Mouse (Mus musculus) brown adipose tissue, adult 24 weeks (tissue): ENCODE measurements around the gene Cacybp. TPM values are rescaled to one million over a fixed set of nuclear protein-coding genes. Genes with fewer than 3 reads are reported as not detected.

Experiments used
- H3K27ac ChIP-seq: fragments of 200-500 bp; replicated peaks from 2 replicates; pipeline ENCODE4 v1.5.1; 2012; ENCODE audit warnings: low read depth, mild to moderate bottlenecking, low read length
- H3K4me1 ChIP-seq: fragments of 200-500 bp; 2 replicates; pipeline ENCODE4 v1.6.1; 2012; ENCODE audit warnings: low read length, mixed read lengths; ENCODE audit not compliant: control insufficient read depth, insufficient read depth, insufficient read length
- H3K4me3 ChIP-seq: fragments of 200-500 bp; 2 replicates; pipeline ENCODE4 v1.5.1; 2012; ENCODE audit warnings: low read depth, mild to moderate bottlenecking, low read length, moderate library complexity; ENCODE audit not compliant: insufficient read depth
- polyA plus RNA-seq: library from polyadenylated mRNA; stranded (reverse); fragments of >200 nt; gene quantifications from 2 replicates; pipeline ENCODE4 v1.2.4, GENCODE M21; 2012; ENCODE audit not compliant: missing spikeins, insufficient read depth, insufficient read length

The Cacybp gene
- polyA plus RNA-seq, 1 experiment: 86.5 TPM

- Histone ChIP-seq H3K27ac (no peak overlapping the region), H3K4me1 (no peaks in the 10 kb centered on the region), H3K4me3 (no peak overlapping the region)
Measured at GRCm38 (mm10) chr1:160237981-160238380, 25.3 kb upstream of the Cacybp start.

GRCm38 (mm10) chr1:160233921-160234320 is 21.2 kb upstream of the Cacybp start:
- no peak overlapping the region for H3K27ac ChIP-seq
- no peaks in the 10 kb centered on the region for H3K4me1 ChIP-seq
- no peak overlapping the region for H3K4me3 ChIP-seq

- Histone ChIP-seq H3K27ac (no peak overlapping the region), H3K4me3 (no peak overlapping the region), H3K4me1 (no peaks in the 10 kb centered on the region)
Measured at GRCm38 (mm10) chr1:160232113-160232512, 19.4 kb upstream of the Cacybp start.

GRCm38 (mm10) chr1:160231013-160231412 is 18.3 kb upstream of the Cacybp start:
- Histone ChIP-seq H3K27ac (no peak overlapping the region), H3K4me3 (no peak overlapping the region), H3K4me1 (no peaks in the 10 kb centered on the region)

GRCm38 (mm10) chr1:160227850-160228249 is 15.2 kb upstream of the Cacybp start:
- Histone ChIP-seq H3K4me3 (no peak overlapping the region), H3K4me1 (no peaks in the 10 kb centered on the region), H3K27ac (no peak overlapping the region)

DNA sequence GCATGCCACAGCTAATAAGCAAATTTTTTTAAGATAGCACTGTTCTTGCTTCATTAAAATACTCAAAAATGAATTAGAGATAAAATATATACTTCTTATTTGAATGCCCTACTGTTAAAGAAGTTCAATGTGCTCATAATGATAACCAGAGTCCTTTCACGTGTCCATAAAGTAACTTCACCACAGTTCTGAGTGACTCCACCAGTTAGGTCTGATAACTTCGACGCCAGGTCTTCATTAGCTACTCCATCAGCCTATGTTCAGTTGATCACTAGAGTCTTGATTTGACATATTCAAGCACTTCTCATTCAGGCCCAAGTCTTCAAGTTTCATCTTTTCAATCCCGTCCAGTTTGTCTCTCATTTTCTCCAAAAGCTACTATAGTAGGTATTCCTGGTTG is 14.5 kb upstream of the Cacybp start:
- Histone ChIP-seq H3K4me1 (no peaks in the 10 kb centered on the region), H3K4me3 (no peak overlapping the region), H3K27ac (no peak overlapping the region)

DNA sequence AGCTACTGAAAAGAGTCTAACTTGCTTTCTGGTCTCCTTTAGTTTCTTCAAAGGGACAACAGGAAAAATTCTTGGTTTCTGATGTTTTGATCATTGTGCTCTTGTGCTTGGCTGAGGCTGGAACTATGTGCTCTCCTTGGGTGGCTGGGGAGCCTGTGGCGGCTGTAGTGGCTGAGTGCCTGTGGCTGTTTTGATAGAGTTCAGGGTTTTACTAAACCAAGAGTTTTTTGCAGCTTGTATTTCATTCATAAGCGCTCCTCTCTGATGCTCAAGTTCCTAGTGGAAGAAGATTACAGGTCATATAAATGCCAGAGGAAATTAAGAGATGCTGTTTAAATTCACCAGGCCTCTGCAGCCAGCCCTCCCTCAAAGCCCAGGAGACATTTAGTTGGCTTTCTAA is 11.4 kb upstream of the Cacybp start:
- Histone ChIP-seq H3K4me1 (no peaks in the 10 kb centered on the region), H3K4me3 (no peak overlapping the region), H3K27ac (no peak overlapping the region)

- no peaks in the 10 kb centered on the region for H3K4me1 ChIP-seq
- no peak overlapping the region for H3K27ac ChIP-seq
- no peak overlapping the region for H3K4me3 ChIP-seq
Measured at GRCm38 (mm10) chr1:160217898-160218297, 5.2 kb upstream of the Cacybp start.

- Histone ChIP-seq H3K4me3 (no peak overlapping the region), H3K4me1 (peaks cover 4% of the 10 kb centered on the region; the same call in 1 of the 2 replicates), H3K27ac (no peak overlapping the region)
Measured at GRCm38 (mm10) chr1:160214171-160214570, 1.5 kb upstream of the Cacybp start.

DNA sequence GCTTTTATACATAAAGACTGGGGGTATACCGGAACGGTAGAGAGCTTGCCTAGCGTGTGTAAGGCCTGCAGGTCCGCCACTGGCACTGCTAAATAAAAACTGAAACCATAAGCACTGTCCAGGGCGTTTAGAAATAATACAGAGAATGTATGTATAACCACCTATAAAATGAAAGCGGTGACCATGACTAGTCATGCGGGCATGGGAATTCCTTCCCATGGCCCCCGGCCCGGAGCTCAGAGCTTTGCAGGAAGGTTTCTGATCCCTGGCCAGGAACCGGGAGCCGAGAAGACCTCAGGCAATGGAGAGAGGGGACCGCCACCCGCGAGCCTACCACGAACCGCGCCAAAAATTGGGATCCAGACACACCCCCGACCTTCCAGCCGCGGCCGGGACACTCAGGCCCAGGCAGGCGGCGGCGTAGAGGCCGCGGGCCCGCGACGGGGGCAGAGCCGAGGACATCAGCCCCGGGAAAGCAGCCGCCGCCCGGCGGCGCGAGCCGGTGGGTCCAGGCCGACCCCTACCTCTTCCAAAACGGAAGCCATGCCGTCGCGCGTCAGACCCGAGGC is 468 bp downstream of the Cacybp start:
- peaks cover 4% of the 10 kb centered on the region; the same call in 1 of the 2 replicates for H3K4me1 ChIP-seq
- H3K27ac ChIP-seq: peak overlapping the region; percentile 79
- H3K4me3 ChIP-seq: peak overlapping the region; percentile 83

- Histone ChIP-seq H3K27ac (peak overlapping the region; percentile 79; the same call in 1 of the 2 replicates), H3K4me3 (peak overlapping the region; percentile 83), H3K4me1 (peaks cover 4% of the 10 kb centered on the region; the same call in 1 of the 2 replicates)
Measured at GRCm38 (mm10) chr1:160211597-160212122, 1.0 kb downstream of the Cacybp start.

- Histone ChIP-seq H3K4me1 (peaks cover 4% of the 10 kb centered on the region; the same call in 1 of the 2 replicates), H3K27ac (no peak overlapping the region), H3K4me3 (no peak overlapping the region)
Measured at GRCm38 (mm10) chr1:160210566-160210965, 2.1 kb downstream of the Cacybp start.

- H3K27ac ChIP-seq: no peak overlapping the region
- H3K4me3 ChIP-seq: no peak overlapping the region
- H3K4me1 ChIP-seq: peaks cover 4% of the 10 kb centered on the region; the same call in 1 of the 2 replicates
Measured at GRCm38 (mm10) chr1:160209844-160210243, 2.8 kb downstream of the Cacybp start.

DNA sequence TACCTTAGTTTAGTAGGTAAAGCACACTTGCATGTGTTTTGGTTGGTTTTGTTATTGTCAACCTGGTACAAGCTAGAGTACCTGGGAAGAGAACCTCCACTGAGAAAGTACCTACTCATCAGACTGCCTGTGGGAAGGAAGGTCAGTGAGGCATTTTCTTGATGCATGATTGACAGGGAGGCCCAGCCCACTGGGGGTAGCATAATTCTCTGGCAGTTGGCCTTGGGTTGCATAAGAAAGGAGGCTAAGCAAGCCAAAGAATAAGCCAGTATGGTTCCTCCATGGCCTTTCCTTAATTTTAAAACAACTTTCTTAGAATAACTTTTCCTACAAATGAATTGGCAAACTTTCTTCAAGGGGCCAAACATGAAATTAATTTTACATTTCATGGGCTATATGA is 7.2 kb downstream of the Cacybp start:
- H3K4me3 ChIP-seq: no peak overlapping the region
- H3K27ac ChIP-seq: no peak overlapping the region
- no peaks in the 10 kb centered on the region for H3K4me1 ChIP-seq

GRCm38 (mm10) chr1:160195337-160195663 is 17.4 kb downstream of the Cacybp start:
- Histone ChIP-seq H3K27ac (peak overlapping the region; percentile 83), H3K4me3 (peak overlapping the region; percentile 84), H3K4me1 (no peaks in the 10 kb centered on the region; the same call in 1 of the 2 replicates)
